Mouse (Mus musculus) embryonic facial prominence, embryonic 14.5 days (tissue): ENCODE results near the gene Scrn1. TPM values are rescaled to one million over a fixed set of nuclear protein-coding genes. Genes with fewer than 3 reads are reported as not detected.
A peak's percentile ranks its signal among the peaks of the same experiment; 100 is the strongest.

Experiments used
- ATAC-seq: fragments of 200-750 bp; cut with Nextera tagmentation; 2 replicates; pipeline ENCODE4 v1.8.0; 2017; ENCODE audit warnings: low read depth, moderate number of reproducible peaks, moderate TSS enrichment
- DNase-seq: peaks from one replicate; pipeline ENCODE4 v3.0.0-alpha.2; 2015; ENCODE audit warnings: low spot score
- H3K27ac ChIP-seq: fragments of 300-500 bp; sonication (generic); replicated peaks from 2 replicates; pipeline ENCODE4 v1.5.1; 2014; ENCODE audit warnings: low read depth, mild to moderate bottlenecking, low read length, moderate library complexity
- H3K27me3 ChIP-seq: fragments of 300-500 bp; sonication (generic); replicated peaks from 2 replicates; pipeline ENCODE4 v1.6.1; 2014; ENCODE audit warnings: low read length; ENCODE audit not compliant: control insufficient read depth, insufficient read depth
- H3K36me3 ChIP-seq: fragments of 300-500 bp; sonication (generic); 2 replicates; pipeline ENCODE4 v1.6.1; 2014; ENCODE audit warnings: low read length, mixed read lengths; ENCODE audit not compliant: control insufficient read depth, insufficient read depth
- H3K4me1 ChIP-seq: fragments of 300-500 bp; sonication (generic); 2 replicates; pipeline ENCODE4 v1.6.1; 2014; ENCODE audit warnings: antibody characterized with exemption, low read length; ENCODE audit not compliant: control insufficient read depth, insufficient read depth
- H3K4me2 ChIP-seq: fragments of 300-500 bp; sonication (generic); 2 replicates; pipeline ENCODE4 v1.6.1; 2014; ENCODE audit warnings: low read depth, mild to moderate bottlenecking, low read length, moderate library complexity, mixed read lengths
- H3K4me3 ChIP-seq: fragments of 300-500 bp; sonication (generic); 2 replicates; pipeline ENCODE4 v1.5.1; 2014; ENCODE audit warnings: low read depth, mild to moderate bottlenecking, low read length
- H3K9ac ChIP-seq: fragments of 300-500 bp; sonication (generic); 2 replicates; pipeline ENCODE4 v1.6.1; 2014; ENCODE audit warnings: low read depth, mild to moderate bottlenecking, low read length, moderate library complexity, mixed read lengths
- H3K9me3 ChIP-seq: fragments of 300-500 bp; sonication (generic); 2 replicates; pipeline ENCODE4 v1.6.1; 2016; ENCODE audit warnings: low read length; ENCODE audit not compliant: control insufficient read depth
- WGBS: fragments of 180-500 bp; shearing (Covaris S2); extraction: QIAGEN DNeasy Blood & Tissue Kit; methylation state at CpG from one replicate; pipeline ENCODE4 v1.1.7; 2014; 5-methylcytosine and 5-hydroxymethylcytosine counted together
- polyA plus RNA-seq: library from polyadenylated mRNA; unstranded; fragments of >200 nt; fragmentation: Nextera tagmentation; extraction: Ambion mirVana; gene quantifications from 2 replicates; pipeline ENCODE4 v1.2.1, GENCODE M21; 2014

Gene Scrn1
- polyA plus RNA-seq, 1 experiment from 2014 or later: 12.8 TPM

GRCm38 (mm10) chr6:54548314-54549019, 17.8 kb downstream of the Scrn1 start:
- H3K4me2 ChIP-seq: no peak overlapping the region
- peak; percentile 26 for DNase-seq
- WGBS: 41% methylated on average over 13 of the region's 13 CpGs

GRCm38 (mm10) chr6:54543646-54544045, 22.6 kb downstream of the Scrn1 start:
- H3K4me3 ChIP-seq: no peak overlapping the region
- DNase-seq (no peak), ATAC-seq (no peak)
- 0 out of 2 replicates have a peak, but pooled peaks cover 8% of the 10 kb centered on the region for H3K4me1 ChIP-seq
- H3K27ac ChIP-seq: no peak overlapping the region
- WGBS: 75% methylated on average over 2 of the region's 2 CpGs
- no peaks in the 10 kb centered on the region for H3K36me3 ChIP-seq
- no peaks in the 10 kb centered on the region for H3K27me3 ChIP-seq
- no peak overlapping the region for H3K4me2 ChIP-seq
- H3K9me3 ChIP-seq: 0 out of 2 replicates have a peak, but pooled peaks cover 6% of the 10 kb centered on the region
- H3K9ac ChIP-seq: no peak overlapping the region

More at GRCm38 (mm10) chr6:54548314-54549019, 17.8 kb downstream of the Scrn1 start:
- Histone ChIP-seq H3K4me1 (0 out of 2 replicates have a peak, but pooled peaks cover 13% of the 10 kb centered on the region), H3K27me3 (no peaks in the 10 kb centered on the region), H3K4me3 (no peak overlapping the region), H3K9me3 (0 out of 2 replicates have a peak, but pooled peaks cover 2% of the 10 kb centered on the region), H3K27ac (no peak overlapping the region), H3K36me3 (no peaks in the 10 kb centered on the region), H3K9ac (no peak overlapping the region)
- 0 out of 2 replicates have a peak, but pooled peaks have one; percentile 20 for ATAC-seq

- WGBS: 75% methylated on average over 7 of the region's 7 CpGs
- H3K4me2 ChIP-seq: no peak overlapping the region
- no peak for ATAC-seq
Observed at GRCm38 (mm10) chr6:54542836-54543235, 23.5 kb downstream of the Scrn1 start.

GRCm38 (mm10) chr6:54540252-54540887, 25.9 kb downstream of the Scrn1 start:
- H3K27ac ChIP-seq: no peak overlapping the region
- H3K27me3 ChIP-seq: no peaks in the 10 kb centered on the region
- ATAC-seq (no peak), DNase-seq (peak; percentile 36)
- 0 out of 2 replicates have a peak, but pooled peaks cover 6% of the 10 kb centered on the region for H3K9me3 ChIP-seq
- H3K36me3 ChIP-seq: no peaks in the 10 kb centered on the region
- H3K4me2 ChIP-seq: no peak overlapping the region
- H3K4me3 ChIP-seq: no peak overlapping the region
- no peak overlapping the region for H3K9ac ChIP-seq
- WGBS: 62% methylated on average over 9 of the region's 9 CpGs
- 0 out of 2 replicates have a peak, but pooled peaks cover 4% of the 10 kb centered on the region for H3K4me1 ChIP-seq

More at GRCm38 (mm10) chr6:54542836-54543235, 23.5 kb downstream of the Scrn1 start:
- Histone ChIP-seq H3K4me1 (0 out of 2 replicates have a peak, but pooled peaks cover 4% of the 10 kb centered on the region), H3K36me3 (no peaks in the 10 kb centered on the region), H3K4me3 (no peak overlapping the region), H3K9me3 (0 out of 2 replicates have a peak, but pooled peaks cover 6% of the 10 kb centered on the region), H3K27me3 (no peaks in the 10 kb centered on the region), H3K9ac (no peak overlapping the region), H3K27ac (no peak overlapping the region)
- no peak for DNase-seq

- 89% methylated on average over 7 of the region's 7 CpGs for WGBS
- H3K4me2 ChIP-seq: no peak overlapping the region
- H3K36me3 ChIP-seq: no peaks in the 10 kb centered on the region
- no peaks in the 10 kb centered on the region for H3K27me3 ChIP-seq
- no peak overlapping the region for H3K9ac ChIP-seq
- ATAC-seq (no peak), DNase-seq (no peak)
- H3K4me3 ChIP-seq: no peak overlapping the region
- H3K4me1 ChIP-seq: 0 out of 2 replicates have a peak, but pooled peaks cover 4% of the 10 kb centered on the region
- 0 out of 2 replicates have a peak, but pooled peaks cover 6% of the 10 kb centered on the region for H3K9me3 ChIP-seq
- H3K27ac ChIP-seq: no peak overlapping the region
Observed at GRCm38 (mm10) chr6:54539396-54539795, 26.9 kb downstream of the Scrn1 start.

- Histone ChIP-seq H3K36me3 (no peaks in the 10 kb centered on the region), H3K27ac (no peak overlapping the region), H3K4me1 (0 out of 2 replicates have a peak, but pooled peaks cover 4% of the 10 kb centered on the region), H3K4me3 (no peak overlapping the region), H3K27me3 (no peaks in the 10 kb centered on the region), H3K9ac (no peak overlapping the region), H3K4me2 (no peak overlapping the region), H3K9me3 (0 out of 2 replicates have a peak, but pooled peaks cover 6% of the 10 kb centered on the region)
- 22% methylated on average over 2 of the region's 3 CpGs for WGBS
- ATAC-seq: peak; percentile 55
- DNase-seq: no peak
Observed at GRCm38 (mm10) chr6:54538773-54539173, 27.5 kb downstream of the Scrn1 start.

- H3K9ac ChIP-seq: no peak overlapping the region
- ATAC-seq: no peak
- H3K36me3 ChIP-seq: no peaks in the 10 kb centered on the region
- DNase-seq: no peak
- no peaks in the 10 kb centered on the region for H3K27me3 ChIP-seq
- H3K4me1 ChIP-seq: 0 out of 2 replicates have a peak, but pooled peaks cover 4% of the 10 kb centered on the region
- no peak overlapping the region for H3K4me2 ChIP-seq
- no peak overlapping the region for H3K4me3 ChIP-seq
- 77% methylated on average over 7 of the region's 7 CpGs for WGBS
- H3K9me3 ChIP-seq: no peaks in the 10 kb centered on the region
- no peak overlapping the region for H3K27ac ChIP-seq
Observed at GRCm38 (mm10) chr6:54537053-54537452, 29.2 kb downstream of the Scrn1 start.

- H3K4me2 ChIP-seq: no peak overlapping the region
- H3K4me1 ChIP-seq: 0 out of 2 replicates have a peak, but pooled peaks cover 4% of the 10 kb centered on the region
- no peaks in the 10 kb centered on the region for H3K9me3 ChIP-seq
- no peak overlapping the region for H3K27ac ChIP-seq
- no peak for ATAC-seq
- no peak for DNase-seq
- no peak overlapping the region for H3K4me3 ChIP-seq
- no peaks in the 10 kb centered on the region for H3K36me3 ChIP-seq
- WGBS: 88% methylated on average over 4 of the region's 4 CpGs
- no peak overlapping the region for H3K9ac ChIP-seq
- H3K27me3 ChIP-seq: no peaks in the 10 kb centered on the region
Observed at GRCm38 (mm10) chr6:54535485-54535884, 30.8 kb downstream of the Scrn1 start.
